Mouse (Mus musculus) embryonic fibroblast, embryonic 13.5 days (primary cell): ENCODE measurements around the gene Ren1.

Experiments used
- CTCF ChIP-seq: IDR thresholded peaks from 2 replicates; pipeline ENCODE4 v1.5.1; 2011; ENCODE audit warnings: mild to moderate bottlenecking, control low read depth, low read length, moderate library complexity, borderline replicate concordance; ENCODE audit not compliant: insufficient read depth
- POLR2A ChIP-seq: IDR thresholded peaks from 2 replicates; pipeline ENCODE4 v1.6.1; 2011; ENCODE audit warnings: low read depth, mild to moderate bottlenecking, control low read depth, low read length, moderate library complexity

DNA sequence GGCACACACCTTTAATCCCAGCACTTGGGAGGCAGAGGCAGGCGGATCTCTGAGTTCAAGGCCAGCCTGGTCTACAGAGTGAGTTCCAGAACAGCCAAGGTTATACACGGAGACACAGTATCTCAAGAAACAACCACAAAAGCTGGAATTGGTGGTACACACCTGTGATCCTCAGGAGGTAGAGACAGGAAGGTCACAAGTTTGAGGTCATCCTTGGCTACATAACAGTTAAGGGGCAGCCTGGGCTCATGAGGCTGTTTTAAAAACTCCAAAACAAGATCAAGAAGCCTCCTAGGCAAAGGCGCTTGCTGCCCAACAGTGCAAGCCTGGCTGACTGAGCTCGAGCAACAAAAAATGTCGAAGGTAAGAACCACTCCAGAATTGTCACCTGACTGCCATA is 46.4 kb downstream of the Ren1 start:
- no peak for TF ChIP-seq CTCF
- TF ChIP-seq POLR2A = no peak
